Mouse (Mus musculus) spleen, adult 2 months (tissue): Measurements from ENCODE around the gene Gtf2h3. TPM values are rescaled to one million over a fixed set of nuclear protein-coding genes. Genes with fewer than 3 reads are reported as not detected.

ENCODE experiments used
- DNase-seq, 2 experiments: peaks; one replicate each; pipeline versions ENCODE4 v3.0.0 to v3.0.0-alpha.2; 2012 to 2021; ENCODE audit warnings: low spot score in 2 of 2, low read depth in 1 of 2
- H3K27ac ChIP-seq: fragments of 200-500 bp; 2 replicates; pipeline ENCODE4 v1.5.1; 2012; ENCODE audit warnings: low read length, inconsistent platforms; ENCODE audit not compliant: insufficient read depth
- H3K27me3 ChIP-seq: fragments of 200-500 bp; 2 replicates; pipeline ENCODE4 v1.6.1; 2012; ENCODE audit warnings: mild to moderate bottlenecking, moderate library complexity, low read length, inconsistent platforms; ENCODE audit not compliant: control insufficient read depth, insufficient read depth
- H3K36me3 ChIP-seq: fragments of 200-500 bp; 2 replicates; pipeline ENCODE4 v1.6.1; 2012; ENCODE audit warnings: mild to moderate bottlenecking, low read length, inconsistent platforms; ENCODE audit not compliant: control insufficient read depth, insufficient read depth
- H3K4me1 ChIP-seq: fragments of 200-500 bp; 2 replicates; pipeline ENCODE4 v1.6.1; 2011; ENCODE audit warnings: inconsistent platforms; ENCODE audit not compliant: control insufficient read depth, insufficient read depth, insufficient read length
- H3K4me3 ChIP-seq: fragments of 200-500 bp; 2 replicates; pipeline ENCODE4 v1.5.1; 2011; ENCODE audit warnings: mild to moderate bottlenecking, inconsistent platforms; ENCODE audit not compliant: insufficient read depth, insufficient read length; ENCODE audit errors: extremely low read depth
- CTCF ChIP-seq: fragments of 200-500 bp; IDR thresholded peaks from 2 replicates; pipeline ENCODE4 v1.5.1; 2011; ENCODE audit warnings: mild to moderate bottlenecking, inconsistent platforms; ENCODE audit not compliant: insufficient read depth, insufficient read length, insufficient replicate concordance; ENCODE audit errors: extremely low read depth
- POLR2A ChIP-seq: fragments of 200-500 bp; IDR thresholded peaks from 2 replicates; pipeline ENCODE4 v1.6.1; 2011; ENCODE audit warnings: low read depth, low read length, inconsistent platforms
- WGBS: fragments of 180-500 bp; shearing (Covaris S2); methylation state at CpG from one replicate; pipeline ENCODE4 v1.1.7; 2018; 5-methylcytosine and 5-hydroxymethylcytosine counted together
- polyA plus RNA-seq: library from polyadenylated mRNA; depleted of rRNA; stranded (reverse); fragments of >200 nt; gene quantifications from 2 replicates; pipeline ENCODE4 v1.2.3, GENCODE M21; 2012

Gene Gtf2h3
- polyA plus RNA-seq, 1 experiment, result 29.4 TPM

- Histone ChIP-seq H3K4me1 (no peaks in the 10 kb centered on the region), H3K36me3 (no peaks in the 10 kb centered on the region), H3K4me3 (no peak overlapping the region), H3K27ac (no peak overlapping the region), H3K27me3 (no peaks in the 10 kb centered on the region)
- WGBS, result 90% methylated on average over 4 of the region's 4 CpGs
- DNase-seq, result no peak
- TF ChIP-seq CTCF, result no peak
- TF ChIP-seq POLR2A, result no peak
Observed at GRCm38 (mm10) chr5:124604296-124604695, 25.4 kb downstream of the Gtf2h3 start.

GRCm38 (mm10) chr5:124605041-124605622 lies 26.2 kb downstream of the Gtf2h3 start:
- Histone ChIP-seq H3K27me3 (no peaks in the 10 kb centered on the region), H3K4me3 (no peak overlapping the region), H3K4me1 (no peaks in the 10 kb centered on the region), H3K36me3 (no peaks in the 10 kb centered on the region), H3K27ac (no peak overlapping the region)
- WGBS, result 91% methylated on average over 17 of the region's 17 CpGs
- no peak for DNase-seq
- no peak for TF ChIP-seq POLR2A
- no peak for TF ChIP-seq CTCF

GRCm38 (mm10) chr5:124610965-124611364 lies 32.0 kb downstream of the Gtf2h3 start:
- TF ChIP-seq POLR2A (no peak), CTCF (no peak; the same call in 1 of the 2 replicates)
- Histone ChIP-seq H3K27ac (no peak overlapping the region), H3K4me3 (no peak overlapping the region), H3K36me3 (no peaks in the 10 kb centered on the region), H3K27me3 (no peaks in the 10 kb centered on the region), H3K4me1 (no peaks in the 10 kb centered on the region)
- WGBS, result 67% methylated on average over 10 of the region's 10 CpGs
- no peak for DNase-seq

- Histone ChIP-seq H3K36me3 (no peaks in the 10 kb centered on the region), H3K4me3 (no peak overlapping the region), H3K27me3 (no peaks in the 10 kb centered on the region), H3K4me1 (no peaks in the 10 kb centered on the region), H3K27ac (no peak overlapping the region)
- DNase-seq, result no peak
- 28% methylated on average over 11 of the region's 11 CpGs for WGBS
- TF ChIP-seq CTCF (no peak), POLR2A (no peak)
Observed at GRCm38 (mm10) chr5:124614709-124615108, 35.8 kb downstream of the Gtf2h3 start.

- H3K27ac ChIP-seq, result no peak overlapping the region
- 93% methylated on average over 10 of the region's 10 CpGs for WGBS
Observed at GRCm38 (mm10) chr5:124618711-124619110, 39.8 kb downstream of the Gtf2h3 start.

GRCm38 (mm10) chr5:124621362-124621761 lies 42.4 kb downstream of the Gtf2h3 start:
- 57% methylated on average over 13 of the region's 13 CpGs for WGBS
- TF ChIP-seq POLR2A, result no peak
- TF ChIP-seq CTCF, result no peak
- DNase-seq, result no peak

More at GRCm38 (mm10) chr5:124618711-124619110, 39.8 kb downstream of the Gtf2h3 start:
- no peaks in the 10 kb centered on the region for H3K4me1 ChIP-seq
- TF ChIP-seq POLR2A, result no peak
- no peak for TF ChIP-seq CTCF
- no peak overlapping the region for H3K4me3 ChIP-seq
- H3K27me3 ChIP-seq, result no peaks in the 10 kb centered on the region
- H3K36me3 ChIP-seq, result no peaks in the 10 kb centered on the region
- no peak for DNase-seq

GRCm38 (mm10) chr5:124622890-124623289 lies 44.0 kb downstream of the Gtf2h3 start:
- 72% methylated on average over 15 of the region's 15 CpGs for WGBS
- H3K27ac ChIP-seq, result no peak overlapping the region
- TF ChIP-seq CTCF (no peak), POLR2A (no peak)
- H3K4me1 ChIP-seq, result no peaks in the 10 kb centered on the region
- no peak for DNase-seq
- H3K36me3 ChIP-seq, result no peaks in the 10 kb centered on the region
- no peak overlapping the region for H3K4me3 ChIP-seq
- H3K27me3 ChIP-seq, result no peaks in the 10 kb centered on the region

More at GRCm38 (mm10) chr5:124621362-124621761, 42.4 kb downstream of the Gtf2h3 start:
- H3K36me3 ChIP-seq, result no peaks in the 10 kb centered on the region
- no peaks in the 10 kb centered on the region for H3K4me1 ChIP-seq
- no peaks in the 10 kb centered on the region for H3K27me3 ChIP-seq
- no peak overlapping the region for H3K27ac ChIP-seq
- no peak overlapping the region for H3K4me3 ChIP-seq

GRCm38 (mm10) chr5:124624291-124624690 lies 45.4 kb downstream of the Gtf2h3 start:
- DNase-seq, result no peak
- H3K27me3 ChIP-seq, result no peaks in the 10 kb centered on the region
- H3K4me3 ChIP-seq, result no peak overlapping the region
- peaks cover 4% of the 10 kb centered on the region for H3K4me1 ChIP-seq
- no peak overlapping the region for H3K27ac ChIP-seq
- H3K36me3 ChIP-seq, result no peaks in the 10 kb centered on the region
- TF ChIP-seq POLR2A, result no peak
- no peak for TF ChIP-seq CTCF
- 98% methylated on average over 9 of the region's 9 CpGs for WGBS
